Mouse (Mus musculus): ENCODE results near the gene Recql5.

GRCm38 (mm10) chr11:115892213-115892612 lies 41.1 kb downstream of the Recql5 start:
- TF ChIP-seq POLR2A (IDR thresholded peaks at IDR 0.05; ENCODE audit: low read depth, low read length) (no peak), CTCF (IDR thresholded peaks at IDR 0.05; ENCODE audit: borderline replicate concordance, insufficient read depth, low read length) (no peak)

All from embryonic fibroblast, embryonic 13.5 days (primary cell).